ENCODE assay signal across 7 mouse cellular contexts in the genomic region with DNA sequence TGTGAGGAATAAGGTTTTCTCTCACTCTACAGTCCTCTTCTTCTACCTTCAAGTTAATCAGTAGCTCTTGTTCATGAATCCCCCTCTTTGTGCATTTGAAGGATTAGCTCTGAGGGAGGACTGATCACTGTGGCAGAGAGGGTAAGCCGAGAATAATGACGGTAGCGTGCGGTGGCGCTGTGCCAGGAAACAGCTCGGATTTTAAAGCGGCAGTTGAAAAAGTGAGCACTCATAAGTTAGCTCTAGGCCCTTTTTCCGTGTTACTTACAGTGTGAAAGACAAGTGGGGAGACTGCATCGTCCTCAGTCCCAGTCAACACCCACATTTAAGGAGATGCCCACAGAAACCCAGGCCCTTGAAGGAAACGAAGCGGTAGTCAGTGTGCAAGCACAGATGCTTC. TPM values are rescaled to one million over a fixed set of nuclear protein-coding genes. Genes with fewer than 3 reads are reported as not detected.
A peak's percentile ranks its signal among the peaks of the same experiment; 100 is the strongest.
DNase-seq lines count a peak whose midpoint lies in the region; ATAC-seq and TF ChIP-seq lines count a peak whose summit lies in the region.

No protein-coding gene starts in this region.

- peak in 1 of 2 experiments; percentile 25 for DNase-seq in layer of hippocampus, adult 2 months (ENCODE audit: low spot score in 2 of 2)
- DNase-seq in layer of hippocampus, adult 9-10 months (ENCODE audit: low spot score): no peak
- DNase-seq in cerebellum, adult 8-10 months: peak; percentile 47
- no peak for DNase-seq in limb, embryonic 10.5 days (ENCODE audit: low spot score)

- no peaks in the 10 kb centered on the region for H3K36me3 ChIP-seq in forebrain, embryonic 15.5 days
- H3K36me3 ChIP-seq in lung, embryonic 15.5 days: no peaks in the 10 kb centered on the region
- H3K36me3 ChIP-seq in stomach, embryonic 14.5 days (ENCODE audit: control insufficient read depth, insufficient read depth, low read length): no peaks in the 10 kb centered on the region
- H3K36me3 ChIP-seq in limb, embryonic 10.5 days: no peaks in the 10 kb centered on the region

- no peak for TF ChIP-seq CTCF in layer of hippocampus, adult 2 months (conservative IDR thresholded peaks at IDR 0.05)

- no peaks in the 10 kb centered on the region for H3K9me3 ChIP-seq in forebrain, embryonic 15.5 days
- H3K9me3 ChIP-seq in lung, embryonic 15.5 days: no peaks in the 10 kb centered on the region
- no peaks in the 10 kb centered on the region for H3K9me3 ChIP-seq in stomach, embryonic 14.5 days (ENCODE audit: control insufficient read depth, low read depth, low read length)
- H3K9me3 ChIP-seq in limb, embryonic 10.5 days (replicated peaks): no peaks in the 10 kb centered on the region

- H3K4me1 ChIP-seq in forebrain, embryonic 15.5 days: peaks cover 14% of the 10 kb centered on the region
- peaks cover 5% of the 10 kb centered on the region; the same call in 1 of the 2 replicates for H3K4me1 ChIP-seq in lung, embryonic 15.5 days
- H3K4me1 ChIP-seq in stomach, embryonic 14.5 days (ENCODE audit: control insufficient read depth, insufficient read depth, low read length): 0 out of 2 replicates have a peak, but pooled peaks cover 5% of the 10 kb centered on the region
- peaks cover 5% of the 10 kb centered on the region; the same call in 1 of the 2 replicates for H3K4me1 ChIP-seq in limb, embryonic 10.5 days

- no peak overlapping the region for H3K27ac ChIP-seq in layer of hippocampus, adult 2 months
- 0 out of 2 replicates have a peak overlapping the region, but pooled peaks have one; percentile 21 for H3K27ac ChIP-seq in forebrain, embryonic 15.5 days (replicated peaks)
- H3K27ac ChIP-seq in lung, embryonic 15.5 days: no peak overlapping the region
- no peak overlapping the region for H3K27ac ChIP-seq in stomach, embryonic 14.5 days (ENCODE audit: low read length)
- no peak overlapping the region for H3K27ac ChIP-seq in limb, embryonic 10.5 days

- 5% methylated on average over 11 of the region's 11 CpGs for WGBS in forebrain, embryonic 15.5 days
- 15% methylated on average over 11 of the region's 11 CpGs for WGBS in lung, embryonic 15.5 days
- 18% methylated on average over 11 of the region's 11 CpGs for WGBS in stomach, embryonic 14.5 days
- WGBS in limb, embryonic 10.5 days: 85% methylated on average over 11 of the region's 11 CpGs

- H3K4me2 ChIP-seq in forebrain, embryonic 15.5 days (replicated peaks): peak overlapping the region; percentile 26
- peak overlapping the region; percentile 32 for H3K4me2 ChIP-seq in lung, embryonic 15.5 days
- peak overlapping the region; percentile 18; the same call in 1 of the 2 replicates for H3K4me2 ChIP-seq in stomach, embryonic 14.5 days (replicated peaks; ENCODE audit: low read depth, low read length)

- 0 out of 2 replicates have a peak, but pooled peaks have one; percentile 26 for ATAC-seq in forebrain, embryonic 15.5 days (replicated peaks)
- ATAC-seq in lung, embryonic 15.5 days (ENCODE audit: borderline replicate concordance, extremely low read depth, low FRiP score, low TSS enrichment): no peak
- ATAC-seq in stomach, embryonic 14.5 days (ENCODE audit: insufficient number of reproducible peaks, insufficient read depth, low FRiP score, low read depth): no peak

- no peaks in the 10 kb centered on the region for H3K27me3 ChIP-seq in forebrain, embryonic 15.5 days
- no peaks in the 10 kb centered on the region for H3K27me3 ChIP-seq in lung, embryonic 15.5 days
- no peaks in the 10 kb centered on the region for H3K27me3 ChIP-seq in stomach, embryonic 14.5 days (ENCODE audit: control insufficient read depth, insufficient read depth, low read length)
- no peaks in the 10 kb centered on the region for H3K27me3 ChIP-seq in limb, embryonic 10.5 days (ENCODE audit: low read depth, poor library complexity, severe bottlenecking)

- H3K4me3 ChIP-seq in layer of hippocampus, adult 2 months: peak overlapping the region; percentile 28; the same call in 1 of the 2 replicates
- H3K4me3 ChIP-seq in forebrain, embryonic 15.5 days: no peak overlapping the region
- H3K4me3 ChIP-seq in lung, embryonic 15.5 days: no peak overlapping the region
- no peak overlapping the region for H3K4me3 ChIP-seq in stomach, embryonic 14.5 days (ENCODE audit: low read depth, low read length)
- H3K4me3 ChIP-seq in limb, embryonic 10.5 days: no peak overlapping the region

- H3K9ac ChIP-seq in forebrain, embryonic 15.5 days (replicated peaks): no peak overlapping the region
- no peak overlapping the region for H3K9ac ChIP-seq in lung, embryonic 15.5 days
- H3K9ac ChIP-seq in stomach, embryonic 14.5 days (replicated peaks; ENCODE audit: low read depth, low read length): no peak overlapping the region

RNA-seq across cellular contexts. Expression of a gene that starts 19.3 kb away (rescaled TPM):
- 10 to 100 TPM; 67.6 to 69.7 TPM for total RNA-seq in layer of hippocampus, adult 2 months (2021)
- 36.0 and 42.1 TPM in 2 replicates for polyA plus RNA-seq in forebrain, embryonic 15.5 days (2015; fragmentation: Nextera tagmentation; extraction: Ambion mirVana)
- polyA plus RNA-seq in lung, embryonic 15.5 days (2015; fragmentation: Nextera tagmentation; extraction: Ambion mirVana): 36.6 and 43.1 TPM in 2 replicates
- polyA plus RNA-seq in stomach, embryonic 14.5 days (2014; fragmentation: Nextera tagmentation; extraction: Ambion mirVana): 66.1 and 70.3 TPM in 2 replicates
- polyA plus RNA-seq in limb, embryonic 10.5 days (2016; fragmentation: Nextera tagmentation; extraction: Ambion mirVana): 52.8 and 57.2 TPM in 2 replicates

RNA-seq across cellular contexts. Expression of a gene that starts 46.1 kb away (rescaled TPM):
- 10 to 100 TPM; 17.2 to 18.6 TPM for total RNA-seq in layer of hippocampus, adult 2 months (2021)
- polyA plus RNA-seq in forebrain, embryonic 15.5 days (2015; fragmentation: Nextera tagmentation; extraction: Ambion mirVana): 5.6 and 8.5 TPM in 2 replicates
- 8.5 and 8.9 TPM in 2 replicates for polyA plus RNA-seq in lung, embryonic 15.5 days (2015; fragmentation: Nextera tagmentation; extraction: Ambion mirVana)
- polyA plus RNA-seq in stomach, embryonic 14.5 days (2014; fragmentation: Nextera tagmentation; extraction: Ambion mirVana): 7.3 and 8.1 TPM in 2 replicates
- polyA plus RNA-seq in limb, embryonic 10.5 days (2016; fragmentation: Nextera tagmentation; extraction: Ambion mirVana): 1.6 and 3.4 TPM in 2 replicates
